Mouse (Mus musculus) left cerebral cortex, postnatal 14 days (tissue): Measurements from ENCODE around the gene Prpf8. TPM values are rescaled to one million over a fixed set of nuclear protein-coding genes. Genes with fewer than 3 reads are reported as not detected.
"Not testable (repeated sequence)": the region's sequence is repeated elsewhere in the genome, so short reads cannot be mapped to it uniquely, and the experiment has no call there.

Experiments
- DNase-seq, 2 experiments: peaks; one replicate each; pipeline ENCODE4 v3.0.0; 2021 to 2022; ENCODE audit warnings: low spot score in 2 of 2, mixed read lengths in 1 of 2
- intact Hi-C: fragments of 180-260 bp; cut with DNase I; formaldehyde crosslinking; loops from one replicate; pipeline ENCODE4 v1.15.1; 2025
- long read RNA-seq, 2 experiments: library from polyadenylated mRNA; stranded (forward); transcript quantifications; one replicate each; pipeline ENCODE4 v2.0.0; 2021
- total RNA-seq, 2 experiments: library from RNA; stranded (reverse); gene quantifications; 2 replicates each; pipeline ENCODE4 v1.2.3; 2021

Gene Prpf8
- total RNA-seq: 100 to 1,000 TPM; 115 to 116 TPM
- long read RNA-seq, experiment 1, full-length matches to known transcripts: 2 of 44 reads
- long read RNA-seq, experiment 1, partial matches to known transcripts: 38 of 44 reads
- long read RNA-seq, experiment 1, other reads (novel, unspliced or antisense): 4 of 44 reads
- long read RNA-seq, experiment 2, full-length matches to known transcripts: 1 of 18 reads
- long read RNA-seq, experiment 2, partial matches to known transcripts: 17 of 18 reads
- long read RNA-seq, experiment 2, other reads (novel, unspliced or antisense): 0 of 18 reads

DNA sequence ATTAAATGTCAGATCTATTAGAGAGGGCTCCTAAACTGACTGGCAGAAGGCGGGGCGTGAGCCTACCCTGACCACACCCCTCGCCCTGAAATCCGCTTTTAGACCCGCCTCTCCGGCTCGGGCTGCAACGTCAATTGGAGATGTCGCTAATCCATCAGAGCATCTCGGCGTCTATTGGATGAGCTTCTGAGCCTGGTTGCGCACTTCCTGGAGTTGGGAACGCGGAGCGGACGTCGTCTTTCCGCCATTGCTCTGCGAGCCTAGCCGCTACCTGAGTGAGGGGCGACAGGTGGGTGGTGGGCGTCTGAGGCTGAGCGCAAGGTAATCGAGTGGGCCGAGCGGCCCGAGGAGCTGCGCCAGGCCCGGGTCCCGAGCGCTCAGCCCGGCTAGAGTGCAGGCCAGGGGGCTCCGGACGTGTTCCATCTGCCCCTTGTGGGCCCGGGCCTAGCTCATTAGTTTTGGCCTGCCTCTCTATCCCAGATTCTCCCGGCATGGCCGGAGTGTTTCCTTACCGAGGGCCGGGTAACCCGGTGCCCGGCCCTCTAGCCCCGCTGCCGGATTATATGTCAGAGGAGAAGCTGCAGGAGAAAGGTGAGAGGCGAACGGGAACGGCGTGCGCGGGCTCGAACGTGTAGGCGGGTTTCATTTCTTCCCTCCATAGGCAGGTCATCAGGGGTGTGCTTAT is at the start of gene Prpf8:
Gene Prpf8, plus strand, starts transcription at position 216 of the 685 bp plus-strand sequence.
- intact Hi-C loops: no loop called here
- DNase-seq: peak; percentile 98 to 99

DNA sequence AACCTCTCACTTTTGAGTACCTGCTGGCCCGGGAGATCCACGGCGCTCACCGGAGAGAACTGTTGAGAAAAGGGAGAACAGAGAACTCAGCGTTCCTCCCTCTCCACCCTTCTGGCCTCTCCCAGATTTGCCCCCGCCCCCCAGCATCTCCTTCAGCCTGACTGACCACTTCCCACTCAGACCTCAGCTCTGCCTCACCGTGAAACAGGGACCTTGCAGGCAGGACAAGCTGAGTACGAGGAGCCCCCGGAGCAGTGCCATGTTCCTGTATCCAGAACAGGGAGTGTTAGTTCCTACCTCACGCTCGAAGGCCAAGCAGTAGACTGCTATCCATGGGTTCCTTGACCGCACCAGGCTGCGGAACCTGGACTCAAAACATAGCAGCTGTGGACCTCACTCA is 48.4 kb upstream of the Prpf8 start:
- intact Hi-C loops: no loop called here
- no peak for DNase-seq

DNA sequence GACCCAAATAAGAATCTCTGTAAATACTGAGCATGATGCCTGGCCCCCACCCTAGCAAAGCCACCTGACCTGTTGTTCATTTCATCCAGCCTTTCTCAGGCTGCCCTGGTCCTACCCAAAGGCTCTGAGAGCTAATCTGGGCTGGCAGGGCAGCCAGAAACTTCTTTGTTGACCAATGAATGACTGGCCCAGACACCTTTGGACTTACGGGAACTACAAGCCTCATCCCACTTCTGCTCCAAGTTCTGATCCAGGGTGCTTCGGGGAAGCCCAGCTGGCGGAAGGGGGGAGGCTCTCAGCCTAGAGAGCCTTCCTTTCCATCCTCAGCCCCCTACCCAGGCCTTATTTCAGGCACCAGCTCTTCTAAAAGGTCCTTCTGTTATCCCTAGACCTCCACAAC is 47.8 kb upstream of the Prpf8 start:
- intact Hi-C loops: no loop called here
- DNase-seq: no peak

DNA sequence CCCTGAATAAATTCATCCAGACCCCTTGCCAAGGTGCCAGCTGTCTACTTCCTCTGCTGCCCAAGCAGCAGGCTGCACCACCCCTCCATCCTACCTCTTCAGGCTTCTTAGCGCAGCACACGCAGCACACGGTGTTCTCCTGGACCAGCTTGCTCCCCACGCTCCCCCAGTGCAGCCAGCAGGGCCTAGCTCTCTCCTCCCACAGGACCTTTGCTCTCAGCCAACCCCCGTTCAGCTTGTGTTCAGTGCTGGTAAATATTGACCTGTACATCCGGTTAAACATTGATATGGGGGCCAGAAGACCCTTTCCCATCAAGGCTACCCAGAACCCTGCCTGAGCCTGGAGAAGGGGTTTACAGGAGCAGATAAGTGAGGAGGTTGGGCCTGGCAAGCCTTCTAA is 47.3 kb upstream of the Prpf8 start, which contains the start of gene Serpinf2:
Gene Serpinf2, minus strand, starts transcription at position 229 of the 400 bp plus-strand sequence.
- DNase-seq: no peak
- intact Hi-C loops: no loop called here

DNA sequence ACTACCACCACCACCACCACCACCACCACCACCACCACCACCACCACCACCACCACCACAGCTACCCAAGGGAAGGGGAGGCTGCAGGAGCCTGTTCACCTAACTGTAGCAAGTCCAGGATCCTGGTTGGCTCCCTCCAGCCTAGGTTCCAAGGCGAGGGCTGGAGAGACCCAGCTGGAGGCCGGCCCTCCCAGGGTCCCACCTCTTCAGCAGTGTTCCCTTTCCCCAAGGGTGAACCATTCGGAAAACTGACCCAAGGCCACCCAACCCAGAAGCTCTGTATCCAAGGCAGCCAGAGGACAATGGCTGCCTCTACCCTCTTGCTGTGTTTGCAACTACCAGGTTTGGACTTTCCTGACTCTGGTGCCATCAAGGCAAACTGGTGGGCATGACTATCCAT is 46.7 kb upstream of the Prpf8 start:
- no peak for DNase-seq
- intact Hi-C loops: no loop called here

DNA sequence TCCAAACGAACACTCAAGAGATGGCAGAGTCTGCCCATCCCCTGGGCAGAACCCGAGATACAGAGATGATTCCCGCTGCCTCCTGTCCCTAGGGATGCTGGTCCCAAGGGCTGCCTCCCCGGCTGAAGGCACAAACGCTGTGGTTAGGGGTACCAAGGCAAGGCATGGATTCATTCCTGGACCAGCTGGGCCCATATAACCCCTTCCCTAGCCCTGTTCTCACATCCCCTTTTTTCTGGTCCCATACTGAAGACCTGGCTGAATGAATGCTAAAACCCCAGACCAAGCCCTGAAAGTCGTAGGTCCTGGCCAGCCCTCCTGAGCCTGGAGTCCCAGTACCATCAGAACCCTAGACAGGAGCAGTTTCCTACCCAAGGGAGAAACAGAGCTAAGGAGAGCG is 45.6 kb upstream of the Prpf8 start:
- intact Hi-C loops: no loop called here
- DNase-seq: no peak

DNA sequence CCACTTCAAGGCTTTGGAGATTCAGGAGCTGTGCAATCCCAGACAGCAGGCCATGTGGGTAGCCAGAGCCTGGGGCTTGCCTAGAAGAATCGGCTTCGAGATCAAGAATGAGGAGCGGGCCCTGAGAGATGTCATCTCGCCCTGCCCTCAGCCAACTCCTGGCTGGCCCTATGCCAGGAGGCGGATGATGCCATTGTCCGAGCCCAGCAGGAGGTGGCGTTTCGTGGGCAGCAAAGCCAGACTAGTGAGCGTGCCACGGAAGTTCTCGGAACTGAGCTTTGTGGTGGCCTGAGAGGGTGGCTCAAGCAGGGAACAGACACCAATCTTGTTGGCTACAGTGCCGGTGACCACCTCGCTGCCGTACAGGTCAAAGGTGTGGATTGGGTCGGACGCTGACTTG is 45.0 kb upstream of the Prpf8 start:
- intact Hi-C loops: no loop called here
- no peak for DNase-seq

DNA sequence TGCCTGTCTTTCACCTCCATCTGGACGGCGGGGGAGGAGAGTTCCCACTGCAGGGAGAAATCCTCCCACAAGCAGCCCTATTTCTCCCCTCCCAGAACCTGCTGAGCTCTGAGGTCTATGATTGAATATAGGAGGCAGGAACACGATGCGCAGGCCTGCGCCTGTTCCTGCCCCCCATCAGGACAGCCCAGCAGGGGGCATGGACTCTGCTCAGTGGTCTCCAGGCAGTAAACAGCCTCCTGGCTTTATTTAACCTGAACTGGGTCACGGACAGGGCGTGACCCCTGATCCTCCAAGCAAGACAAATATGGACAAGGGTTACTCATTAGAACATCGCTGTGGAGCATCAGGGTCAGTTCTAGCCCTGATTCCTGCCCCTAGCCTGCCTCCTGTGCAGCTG is 42.9 kb upstream of the Prpf8 start:
- intact Hi-C loops: no loop called here
- no peak for DNase-seq

DNA sequence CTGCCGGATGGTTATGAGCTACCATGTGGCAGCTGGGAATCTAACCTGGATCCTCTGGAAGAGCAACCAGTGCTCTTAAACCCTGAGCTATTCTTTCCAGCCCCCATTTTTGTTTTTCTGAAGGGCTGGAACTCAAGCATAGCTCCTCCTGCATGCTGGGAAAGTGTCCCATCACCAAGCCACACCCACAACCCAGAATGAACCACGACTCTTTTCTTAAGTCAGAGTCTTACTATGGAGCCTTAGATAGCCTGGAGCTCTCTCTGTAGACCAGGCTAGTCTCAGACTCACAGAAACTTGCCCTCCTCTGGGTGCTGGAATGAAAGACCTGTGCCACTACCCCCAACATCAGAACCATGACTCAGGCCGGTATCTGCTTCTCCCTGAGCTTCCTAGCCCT is 38.0 kb upstream of the Prpf8 start:
- DNase-seq: no peak
- intact Hi-C loops: no loop called here

DNA sequence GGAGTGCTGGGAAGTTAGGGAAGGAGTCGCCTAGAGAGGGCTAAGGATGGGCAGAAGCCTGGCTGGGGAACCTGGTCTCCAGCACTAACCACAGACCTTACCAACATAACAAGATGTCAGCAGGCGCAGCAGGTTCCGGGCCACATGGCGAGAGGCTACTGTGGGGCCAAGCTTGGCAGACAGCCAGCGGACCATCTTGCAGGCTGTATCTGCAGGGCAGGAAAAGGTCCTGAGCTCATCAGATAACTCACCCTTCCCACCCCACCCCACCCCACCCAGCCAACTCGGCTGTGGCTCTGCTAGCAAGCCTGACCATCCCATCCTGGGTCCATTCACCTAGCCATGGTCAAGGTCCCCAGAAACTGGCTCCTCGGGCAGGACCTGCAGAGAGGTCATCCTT is 36.9 kb upstream of the Prpf8 start:
- no peak for DNase-seq
- intact Hi-C loops: loop anchor here (5.0 kb wide), 1 partner anchor 267 kb away; no protein-coding TSS in a partner anchor

DNA sequence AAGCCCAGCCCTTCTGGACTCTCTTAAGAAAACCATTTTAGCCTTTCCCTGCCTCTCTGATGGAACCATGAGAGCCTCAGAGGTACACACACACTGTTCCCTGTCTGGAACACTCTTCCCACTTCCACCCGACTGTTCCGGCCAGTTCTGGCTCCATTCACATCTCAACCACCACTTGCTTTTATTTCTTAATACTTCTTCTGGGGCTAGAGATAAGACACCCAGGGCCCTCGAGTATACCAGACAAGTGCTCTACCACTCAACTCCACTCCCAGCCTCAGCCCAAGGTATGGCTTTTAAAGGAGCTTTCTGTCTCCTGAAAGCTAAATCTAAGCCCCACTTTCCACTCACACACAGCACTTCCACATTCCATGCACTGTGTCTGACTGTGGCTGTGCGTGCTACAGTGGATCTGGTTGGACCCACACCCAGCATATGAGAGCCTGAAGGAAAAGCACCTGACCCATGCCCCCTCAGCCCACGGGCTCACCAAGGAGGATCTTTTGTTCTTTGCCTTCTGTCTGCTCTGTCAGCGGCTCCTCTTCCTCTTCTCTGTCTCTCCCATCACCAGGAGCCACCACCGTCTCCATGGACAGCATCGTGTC is 36.2 kb upstream of the Prpf8 start:
- no peak for DNase-seq
- intact Hi-C loops: loop anchor here (5.0 kb wide), 1 partner anchor 268 kb away; no protein-coding TSS in a partner anchor

DNA sequence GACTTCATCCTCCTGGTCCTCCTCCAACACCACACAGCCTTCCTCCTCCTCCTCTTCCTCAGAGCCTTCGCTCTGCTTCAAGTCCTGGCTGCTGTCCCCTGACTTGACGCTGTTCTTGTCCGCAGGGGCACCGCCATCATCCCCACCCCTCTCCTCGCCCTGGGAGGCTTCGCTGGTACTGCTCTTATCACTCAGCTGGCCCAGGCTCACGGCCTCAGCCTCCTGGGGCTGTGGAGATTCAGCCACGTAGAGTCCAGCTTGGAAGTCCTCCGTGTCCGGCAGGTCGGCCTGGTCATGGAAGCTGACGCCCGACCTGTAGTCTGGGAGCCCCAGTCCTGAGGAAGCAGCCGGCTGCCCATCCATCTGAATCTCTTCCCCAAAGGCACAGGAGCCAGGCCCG is 35.7 kb upstream of the Prpf8 start:
- intact Hi-C loops: loop anchor here (5.0 kb wide), 1 partner anchor 269 kb away; no protein-coding TSS in a partner anchor
- no peak for DNase-seq

DNA sequence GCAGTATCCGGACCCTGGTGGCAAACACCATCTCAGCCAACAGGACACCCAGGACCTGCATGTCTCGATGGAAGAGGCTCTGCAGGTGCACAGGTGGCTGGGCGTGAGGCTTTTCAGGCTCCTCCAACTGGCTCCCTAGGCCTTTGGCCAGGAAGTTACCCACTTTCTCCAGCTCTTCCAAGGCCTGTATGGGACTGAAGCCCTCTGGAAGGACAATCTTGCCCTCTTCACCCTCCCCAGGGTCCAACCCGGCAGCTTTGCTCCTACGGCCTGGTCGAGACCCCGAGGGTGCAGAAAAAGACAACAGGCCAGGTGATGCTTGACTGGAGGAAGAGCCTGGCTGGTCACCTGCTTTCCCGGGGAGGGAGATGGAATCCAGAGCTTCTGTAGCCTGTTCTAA is 34.5 kb upstream of the Prpf8 start:
- intact Hi-C loops: loop anchor here (5.0 kb wide), 1 partner anchor 270 kb away; no protein-coding TSS in a partner anchor
- DNase-seq: no peak

DNA sequence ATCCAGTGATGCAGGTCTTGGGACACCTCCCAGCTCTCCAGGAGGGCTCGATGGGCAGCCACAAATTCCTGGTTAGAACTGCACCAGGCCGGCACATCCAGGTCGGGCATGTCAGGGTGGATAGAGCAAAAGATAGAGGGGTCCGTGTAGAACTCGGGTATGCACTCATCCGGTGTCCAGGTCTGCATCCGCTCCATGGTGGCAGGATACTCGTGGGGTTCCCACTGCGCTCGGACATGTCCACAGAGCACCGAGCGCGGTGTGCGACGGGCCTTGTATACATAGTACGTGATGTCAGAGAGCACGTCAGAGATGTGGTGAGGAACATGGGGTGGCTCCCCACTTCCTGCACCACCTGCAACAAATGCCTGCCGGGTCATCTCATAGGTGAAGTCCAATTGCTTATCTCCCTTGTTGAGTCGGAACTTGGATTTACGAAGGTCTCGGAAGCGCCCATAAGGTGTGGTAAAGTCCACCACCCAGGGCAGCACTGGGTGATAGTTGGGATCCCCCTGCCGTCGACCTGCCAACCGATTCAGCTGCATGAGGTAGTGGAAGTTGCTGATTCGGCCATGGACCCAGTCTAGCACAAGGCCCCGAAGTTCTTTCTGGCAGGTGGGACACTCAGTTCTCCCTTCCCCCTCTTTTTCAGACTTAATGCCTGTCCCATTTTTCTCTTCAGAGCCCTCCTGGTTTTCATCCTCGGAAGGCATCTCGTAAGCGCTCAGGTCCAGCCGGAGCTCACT is 33.6 kb upstream of the Prpf8 start:
- intact Hi-C loops: loop anchor here (5.0 kb wide), 1 partner anchor 271 kb away; no protein-coding TSS in a partner anchor
- DNase-seq: no peak

DNA sequence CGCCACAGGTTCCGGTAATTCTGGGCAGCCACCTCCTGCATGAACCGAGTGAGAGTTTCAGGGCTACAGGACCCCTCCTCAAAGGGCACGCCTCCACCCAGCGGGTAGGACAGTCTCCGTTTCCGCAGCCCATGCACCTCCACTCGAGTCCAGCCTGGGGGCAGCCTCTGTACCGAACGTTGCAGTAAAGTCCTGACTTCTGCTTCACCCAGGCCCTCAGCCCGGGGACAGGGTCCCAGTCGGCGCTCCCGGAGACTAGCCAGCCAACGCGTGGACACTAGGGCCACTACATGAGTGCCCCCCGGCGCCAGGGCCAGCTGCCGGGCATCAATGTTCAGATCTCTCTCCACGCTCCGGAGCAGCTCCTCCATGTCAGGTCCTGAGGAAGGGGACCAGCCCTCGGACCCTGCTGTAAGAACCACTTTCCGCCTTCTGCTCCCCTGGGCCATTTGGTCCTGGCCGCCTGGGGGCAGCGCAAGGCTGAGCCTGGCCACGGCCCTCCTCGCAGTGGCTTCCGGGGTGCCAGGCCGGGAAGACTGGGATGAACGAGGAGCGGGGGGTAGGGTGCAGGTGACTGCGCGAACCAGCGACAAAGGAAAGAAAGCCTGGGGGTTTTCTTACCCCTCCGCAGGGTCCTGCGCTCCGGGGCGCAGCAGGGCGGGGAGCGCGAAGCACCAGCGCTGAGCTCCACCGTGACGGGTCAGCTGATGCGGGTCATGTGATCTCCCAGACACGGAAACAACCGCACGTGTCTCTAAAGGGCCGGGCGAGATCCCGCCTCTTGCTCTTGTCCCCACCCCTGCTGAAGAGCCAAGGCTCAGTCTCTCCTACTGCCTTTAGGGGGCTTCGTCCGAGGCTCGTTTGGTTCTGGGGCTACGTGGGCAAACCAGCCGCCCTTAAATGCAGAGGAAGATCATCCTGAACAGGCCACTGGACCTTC is 32.4 kb upstream of the Prpf8 start, which contains the start of gene Wdr81:
Gene Wdr81, minus strand, starts transcription at position 727 of the 940 bp plus-strand sequence.
- DNase-seq: peak; percentile 86 to 88
- intact Hi-C loops: loop anchor here (5.0 kb wide), 1 partner anchor 272 kb away; no protein-coding TSS in a partner anchor

DNA sequence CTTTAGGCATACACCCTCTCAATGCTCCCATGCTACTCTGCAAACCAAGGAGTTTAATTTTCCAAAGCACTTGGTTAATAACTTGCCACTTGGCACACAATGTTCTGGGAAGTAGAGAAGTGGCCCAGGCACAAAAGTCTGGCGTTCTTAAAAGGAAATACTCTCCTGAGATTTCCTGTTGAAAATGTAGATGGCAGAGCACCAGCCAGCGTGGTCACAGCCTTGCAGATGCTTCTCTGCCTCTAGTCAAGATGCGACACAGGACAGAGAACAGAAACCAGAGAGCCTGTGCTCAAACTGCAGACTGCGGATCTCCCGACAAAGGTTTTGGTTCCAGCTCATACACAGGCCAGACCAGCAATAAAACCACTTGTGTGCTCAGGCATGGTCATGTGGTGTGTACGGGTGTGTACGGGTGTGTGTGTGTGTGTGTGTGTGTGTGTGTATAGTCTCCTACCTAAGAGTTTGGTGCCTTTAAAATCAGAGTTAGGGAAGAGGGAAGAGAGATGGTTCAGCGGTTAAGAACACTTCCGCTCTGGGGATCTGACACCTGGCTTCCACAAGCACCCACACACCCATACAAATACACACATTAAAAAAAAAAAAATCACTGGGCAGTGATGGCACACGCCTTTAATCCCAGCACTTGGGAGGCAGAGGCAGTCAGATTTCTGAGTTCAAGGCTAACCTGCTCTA is 31.4 kb upstream of the Prpf8 start:
- intact Hi-C loops: loop anchor here (5.0 kb wide), 1 partner anchor 53 kb away; no protein-coding TSS in a partner anchor
- DNase-seq: no peak

DNA sequence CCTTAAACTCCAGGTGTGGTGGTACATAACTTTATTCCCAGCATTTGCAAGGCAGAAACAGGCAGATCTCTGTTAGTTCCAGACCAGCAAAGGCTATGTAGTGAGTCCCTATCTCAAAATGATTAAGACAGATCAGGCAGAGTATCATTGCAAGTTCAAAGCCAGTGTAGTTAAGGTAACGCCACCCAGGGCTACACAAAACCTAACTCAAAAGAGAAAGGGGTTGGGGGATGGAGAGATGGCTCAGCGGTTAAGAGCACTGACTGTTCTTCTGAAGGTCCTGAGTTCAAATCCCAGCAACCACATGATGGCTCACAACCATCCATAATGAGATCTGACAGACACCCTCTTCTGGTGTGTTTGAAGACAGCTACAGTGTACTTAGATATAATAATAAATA is 30.6 kb upstream of the Prpf8 start:
- intact Hi-C loops: loop anchor here (5.0 kb wide), 1 partner anchor 54 kb away; no protein-coding TSS in a partner anchor

DNA sequence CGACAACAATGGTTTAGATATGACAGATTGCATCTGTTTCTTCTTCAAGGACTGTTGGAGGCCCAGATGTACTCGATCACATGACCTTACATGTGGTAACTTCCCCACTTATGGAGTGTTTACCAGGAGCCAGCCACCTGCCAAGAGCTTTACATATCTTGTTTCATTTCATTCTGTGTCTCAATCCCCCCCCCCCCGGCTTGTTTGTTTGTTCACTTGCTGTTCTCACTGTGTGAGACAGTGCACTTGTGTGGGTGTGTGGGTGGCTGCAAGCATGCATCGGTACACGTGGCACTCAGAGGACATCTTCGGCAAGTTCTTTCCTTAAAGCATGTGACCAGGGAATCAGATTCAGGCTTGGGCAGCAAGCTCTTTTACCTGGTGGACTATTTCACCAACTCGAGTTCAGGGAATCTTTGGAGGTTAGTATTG is 30.2 kb upstream of the Prpf8 start:
- no peak for DNase-seq
- intact Hi-C loops: loop anchor here (5.0 kb wide), 1 partner anchor 54 kb away; no protein-coding TSS in a partner anchor

More for the DNA sequence above, 30.6 kb upstream of the Prpf8 start:
- not testable (repeated sequence) for DNase-seq
